Mouse (Mus musculus): ENCODE data around the gene Lime1.

GRCm38 (mm10) chr2:181332542-181332941 lies 47.3 kb upstream of the Lime1 start:
- TF ChIP-seq GATA1 (IDR thresholded peaks at IDR 0.05; ENCODE audit: borderline replicate concordance, low read length) (no peak), FLI1 (IDR thresholded peaks at IDR 0.05; ENCODE audit: low read length) (no peak)
